Mouse (Mus musculus): ENCODE measurements around the gene Hdhd3.
"Not testable (repeated sequence)": the region's sequence is repeated elsewhere in the genome, so short reads cannot be mapped to it uniquely, and the experiment has no call there.

The Hdhd3 gene

DNA sequence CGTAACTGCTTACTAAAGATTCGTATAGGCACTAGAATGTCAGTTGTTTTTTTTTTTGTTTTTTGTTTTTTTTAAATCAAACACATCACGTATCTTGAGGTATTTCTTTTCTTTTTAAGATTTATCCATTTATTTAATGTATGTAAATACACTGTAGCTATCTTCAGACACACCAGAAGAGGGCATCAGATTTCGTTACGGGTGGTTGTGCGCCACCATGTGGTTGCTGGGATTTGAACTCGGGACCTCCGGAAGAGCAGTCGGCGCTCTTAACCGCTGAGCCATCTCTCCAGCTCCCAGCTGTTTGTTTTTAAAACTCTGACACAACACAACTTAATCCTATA, 23.7 kb downstream of the Hdhd3 start:
- not testable (repeated sequence) for DNase-seq (ENCODE audit: extremely low read depth, insufficient read length, low spot score)

DNA sequence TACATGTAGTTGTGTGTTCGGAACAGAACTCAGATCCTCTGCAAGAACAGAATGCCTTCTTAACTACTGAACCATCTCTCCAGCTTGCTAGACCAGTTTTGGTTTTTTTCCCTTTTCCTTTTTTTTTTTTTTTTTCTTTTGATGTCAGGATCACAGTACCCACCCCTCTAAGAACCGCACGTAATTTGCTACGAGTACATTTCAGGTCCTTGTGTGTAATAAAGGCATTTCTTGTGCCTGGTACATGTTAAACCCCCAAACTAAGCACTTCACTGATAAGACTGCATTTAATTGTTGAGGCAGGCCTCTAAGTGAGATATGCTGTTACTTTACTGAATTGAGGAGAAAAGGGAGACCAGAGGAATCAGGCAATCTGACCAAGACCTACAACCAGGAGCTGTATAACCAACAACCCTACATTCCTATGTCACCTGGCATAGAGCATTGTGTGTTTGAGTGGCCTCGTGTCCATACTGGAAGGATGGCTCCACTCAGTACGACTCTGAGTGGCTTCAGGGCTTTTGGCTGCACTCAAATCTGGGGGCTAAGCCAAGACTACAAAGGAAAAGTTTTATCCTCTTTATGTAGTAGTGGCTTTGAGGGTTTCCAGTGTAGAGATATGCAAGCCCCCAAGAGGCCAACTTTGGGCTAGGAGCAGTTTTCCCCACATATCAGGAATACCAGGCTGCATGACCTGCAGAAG, 25.6 kb downstream of the Hdhd3 start:
- no peak for DNase-seq (ENCODE audit: extremely low read depth, insufficient read length, low spot score)

DNA sequence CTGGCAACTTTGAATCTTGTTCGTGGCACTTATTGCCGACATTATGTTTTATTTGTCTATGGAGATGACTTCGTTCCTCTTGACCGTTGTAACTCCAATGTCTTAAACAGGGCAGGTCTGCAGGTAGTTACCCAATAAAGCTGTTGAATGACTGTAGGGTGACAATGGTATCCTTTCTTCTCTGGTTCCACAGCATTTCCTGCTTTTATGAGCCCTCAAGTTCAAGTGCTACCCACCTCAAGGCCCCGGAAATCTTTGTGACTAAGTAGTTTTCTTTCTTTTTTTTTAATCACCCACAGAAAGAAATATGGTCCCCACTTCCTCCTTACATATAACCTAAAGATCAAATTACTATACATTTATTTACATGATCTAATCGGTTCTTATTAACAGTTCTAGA, 27.5 kb downstream of the Hdhd3 start:
- no peak for DNase-seq (ENCODE audit: extremely low read depth, insufficient read length, low spot score)

DNA sequence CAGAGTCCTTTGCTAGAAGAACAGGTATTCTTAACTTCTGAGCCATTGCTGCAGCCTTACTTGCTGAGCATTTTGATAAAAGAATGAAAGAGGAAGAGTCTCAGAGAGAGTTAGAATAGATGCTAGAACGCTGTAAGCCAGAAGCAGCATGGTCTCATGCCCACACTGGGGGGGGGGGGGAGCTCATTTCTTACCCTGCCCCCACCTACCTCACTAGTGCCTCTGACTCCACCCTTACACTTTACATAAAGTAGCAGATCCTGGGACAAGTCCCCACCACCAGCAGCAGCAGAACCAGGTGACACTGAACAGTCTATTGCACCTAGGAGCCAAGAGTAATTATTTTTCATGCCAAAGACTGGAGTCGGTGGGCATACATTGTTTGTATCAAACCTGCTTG, 28.1 kb downstream of the Hdhd3 start:
- no peak for DNase-seq (ENCODE audit: extremely low read depth, insufficient read length, low spot score)

DNA sequence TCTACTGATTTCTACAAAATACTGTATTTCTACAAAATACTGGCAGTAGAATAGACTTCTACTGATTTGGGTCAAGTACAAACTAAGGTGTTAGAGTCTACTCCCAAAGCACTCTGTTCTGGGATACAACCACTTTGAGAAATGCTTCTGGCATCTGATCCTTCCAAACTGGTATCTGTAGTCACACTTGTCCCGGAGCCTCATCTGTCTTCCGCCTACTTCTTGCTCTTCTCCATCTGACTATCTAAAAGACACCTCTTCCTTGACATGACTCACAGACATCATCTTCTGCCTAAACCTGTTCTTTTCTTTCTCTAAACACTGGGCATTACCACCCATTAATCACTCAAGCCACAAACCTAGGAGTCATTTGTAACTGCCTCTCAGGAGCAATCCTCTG, 31.2 kb downstream of the Hdhd3 start:
- no peak for DNase-seq (ENCODE audit: extremely low read depth, insufficient read length, low spot score)

DNA sequence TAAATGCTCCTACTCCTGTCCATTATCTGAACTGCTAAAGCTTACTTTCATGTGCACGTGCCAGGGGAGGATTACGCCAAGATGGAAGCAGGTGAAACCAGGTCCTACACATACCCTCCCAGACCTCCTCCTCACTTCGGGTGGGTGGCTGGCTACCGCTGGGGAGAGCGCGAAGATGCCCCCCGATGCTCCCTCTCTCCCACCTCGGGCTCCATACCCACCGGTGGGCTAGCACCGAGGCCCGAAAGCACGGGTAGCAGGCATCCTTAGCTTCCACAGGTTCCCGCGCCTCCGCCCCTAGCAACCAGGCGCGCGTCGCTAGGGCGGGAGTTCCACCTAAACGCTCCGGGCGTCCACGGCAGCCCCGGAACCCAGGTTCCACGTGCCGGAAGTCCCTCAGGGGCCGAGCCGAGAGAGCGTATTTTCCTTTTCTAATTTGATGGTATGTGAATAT, 32.6 kb downstream of the Hdhd3 start, which contains the start of gene Wdr31:
TSS of gene Wdr31 (minus strand) at position 299 of the 454 bp plus-strand sequence.
- DNase-seq (ENCODE audit: extremely low read depth, insufficient read length, low spot score), result peak; percentile 62

DNA sequence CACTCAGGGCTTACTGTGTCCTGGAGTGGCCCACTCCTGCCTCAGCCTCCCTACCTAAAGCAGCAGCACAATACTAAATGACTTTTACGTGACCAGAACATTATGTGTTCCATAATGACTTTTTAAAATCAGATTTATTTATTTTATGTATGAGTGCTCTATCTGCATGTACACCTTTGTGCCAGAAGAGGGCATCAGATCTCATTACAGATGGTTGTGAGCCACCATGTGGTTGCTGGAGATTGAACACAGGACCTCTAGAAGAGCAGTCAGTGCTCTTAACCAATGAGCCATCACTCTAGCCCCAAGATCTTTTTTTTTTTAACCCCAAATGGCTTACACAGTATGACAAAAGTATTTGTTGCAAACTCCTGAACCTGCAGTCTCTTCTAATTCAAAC, 35.1 kb downstream of the Hdhd3 start:
- DNase-seq (ENCODE audit: extremely low read depth, insufficient read length, low spot score), result no peak

DNA sequence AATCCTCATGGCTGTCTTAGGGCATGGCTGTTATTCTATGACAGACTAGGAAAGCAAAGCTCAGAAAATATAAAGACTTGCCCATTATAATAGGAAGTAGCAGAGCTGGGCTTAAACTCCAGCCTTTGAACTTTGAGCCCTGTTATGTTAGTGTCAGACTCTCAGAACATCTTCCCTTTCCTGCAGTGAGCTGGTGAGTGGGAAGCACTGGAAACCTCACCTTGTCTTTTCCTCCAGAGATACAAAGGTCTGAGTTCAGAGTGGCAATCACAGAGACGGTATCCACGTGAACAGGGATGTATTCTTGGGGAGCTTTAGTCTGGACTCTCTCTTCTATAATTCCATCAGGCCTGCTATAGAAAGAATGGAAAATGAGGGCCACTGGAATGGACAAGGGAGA, 40.1 kb downstream of the Hdhd3 start:
- no peak for DNase-seq (ENCODE audit: extremely low read depth, insufficient read length, low spot score)

DNA sequence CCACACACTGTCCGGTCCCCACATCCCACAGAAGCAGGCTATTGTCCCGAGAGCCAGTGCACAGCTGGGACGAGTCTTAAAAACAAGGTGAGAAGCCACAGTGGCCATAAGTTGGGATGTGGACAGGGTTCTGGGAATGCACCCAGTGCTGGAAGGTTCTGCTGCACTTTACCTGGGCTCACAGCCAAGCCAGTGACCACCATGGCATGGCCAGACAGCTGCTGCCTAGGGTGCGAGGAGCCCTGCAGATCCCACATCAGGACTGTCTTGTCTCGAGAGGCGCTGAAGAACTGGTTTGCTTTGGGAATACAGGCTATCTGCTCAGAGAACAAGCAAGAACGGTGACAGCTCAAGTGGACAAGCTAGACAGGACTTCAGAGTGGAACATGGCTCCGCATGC, 42.9 kb downstream of the Hdhd3 start:
- no peak for DNase-seq (ENCODE audit: extremely low read depth, insufficient read length, low spot score)

DNA sequence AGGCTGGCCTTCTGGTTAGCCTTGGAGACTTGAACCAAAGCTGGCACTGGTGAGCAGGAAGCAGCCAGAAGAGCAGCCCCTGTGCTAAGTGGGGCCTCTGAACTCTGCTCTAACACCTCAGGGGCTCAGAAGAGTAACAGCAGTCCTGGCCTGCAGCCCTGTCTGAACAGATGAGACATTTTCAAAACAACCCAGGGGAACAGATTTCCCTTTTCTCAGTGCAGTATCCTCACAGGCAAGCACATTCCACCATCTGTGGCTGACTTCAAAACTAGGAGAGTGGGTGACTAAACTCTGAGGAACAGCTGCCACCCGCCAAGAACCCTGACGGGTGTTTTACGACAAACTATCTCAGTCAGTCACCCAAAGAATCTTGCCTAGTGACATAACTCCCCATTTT, 44.2 kb downstream of the Hdhd3 start:
- no peak for DNase-seq (ENCODE audit: extremely low read depth, insufficient read length, low spot score)

DNA sequence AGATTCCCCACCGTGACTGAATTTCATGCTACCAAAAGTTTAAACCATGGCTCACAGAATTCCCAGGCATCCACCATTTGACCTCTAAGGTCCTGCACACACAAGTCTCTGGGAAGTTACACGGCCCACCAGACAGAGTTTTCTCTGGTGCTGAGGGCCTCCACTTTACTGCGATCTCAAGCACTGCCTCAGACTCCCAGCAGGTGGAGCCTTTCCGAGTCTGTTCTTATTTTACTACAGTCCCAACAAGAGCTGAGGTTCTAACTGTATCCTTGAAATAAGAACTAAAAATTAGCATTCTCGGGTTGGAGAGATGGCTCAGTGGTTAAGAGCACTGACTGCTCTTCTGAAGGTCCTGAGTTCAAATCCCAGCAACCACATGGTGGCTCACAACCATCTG, 48.3 kb downstream of the Hdhd3 start:
- peak; percentile 41 for DNase-seq (ENCODE audit: extremely low read depth, insufficient read length, low spot score)

Measured in 3134 (cell line).